Mouse (Mus musculus) right cerebral cortex, postnatal 4 days (tissue): ENCODE data around the gene Ddx56.
"Not testable (repeated sequence)": the region's sequence is repeated elsewhere in the genome, so short reads cannot be mapped to it uniquely, and the experiment has no call there.

ENCODE experiments used
- DNase-seq: peaks from one replicate; pipeline ENCODE4 v3.0.0-alpha.2; 2022

Ddx56 gene

DNA sequence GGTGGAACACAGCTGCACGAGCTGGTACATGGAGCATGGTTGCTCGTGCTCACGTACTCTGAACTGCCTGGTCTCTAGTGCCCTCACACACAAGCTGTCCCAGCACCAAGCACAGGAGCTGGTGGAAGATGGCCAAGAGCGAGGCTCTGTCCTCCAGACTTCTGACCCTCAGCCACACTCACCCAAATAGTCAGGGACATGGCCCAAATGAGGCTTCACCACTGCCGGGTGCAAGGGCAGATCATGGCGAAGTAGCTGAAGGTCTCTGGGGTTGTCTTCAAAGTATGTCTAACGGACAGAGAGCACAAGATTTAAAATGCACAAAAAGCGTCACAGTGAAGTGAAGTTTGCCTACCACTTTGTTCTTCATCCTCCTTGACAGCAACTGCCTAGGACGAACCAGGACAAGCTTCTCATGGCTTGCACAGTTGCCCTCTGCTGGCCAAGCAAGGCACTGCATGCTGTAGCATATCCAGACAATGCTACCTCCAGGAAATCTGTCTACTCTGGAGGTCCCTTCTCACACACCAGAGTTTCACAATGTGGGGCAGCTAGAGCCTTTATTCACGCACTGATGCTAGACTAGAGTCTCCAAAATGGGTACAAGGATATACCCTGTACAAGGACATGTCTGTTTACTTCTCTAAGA is 6.0 kb downstream of the Ddx56 start:
- DNase-seq = peak; percentile 85

DNA sequence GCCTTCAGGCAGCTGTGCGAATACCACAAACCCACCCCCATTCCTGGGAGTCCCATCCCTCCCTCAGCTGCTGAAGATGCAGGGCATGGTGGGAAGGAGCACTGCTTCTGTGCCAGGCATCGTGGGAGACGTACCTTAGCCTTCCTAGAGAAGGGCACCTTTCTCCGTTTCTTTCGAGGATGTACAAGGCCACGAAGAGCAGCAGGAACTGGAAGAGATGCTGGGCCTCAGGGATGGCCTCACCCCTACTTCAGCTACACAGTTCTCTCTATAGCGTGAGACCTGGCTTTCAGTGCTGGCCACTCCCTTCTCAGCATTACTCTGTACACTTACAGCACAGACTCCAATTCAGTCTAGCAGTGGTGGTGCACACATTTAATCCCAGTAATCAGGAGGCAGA is 8.2 kb downstream of the Ddx56 start:
- DNase-seq = no peak

DNA sequence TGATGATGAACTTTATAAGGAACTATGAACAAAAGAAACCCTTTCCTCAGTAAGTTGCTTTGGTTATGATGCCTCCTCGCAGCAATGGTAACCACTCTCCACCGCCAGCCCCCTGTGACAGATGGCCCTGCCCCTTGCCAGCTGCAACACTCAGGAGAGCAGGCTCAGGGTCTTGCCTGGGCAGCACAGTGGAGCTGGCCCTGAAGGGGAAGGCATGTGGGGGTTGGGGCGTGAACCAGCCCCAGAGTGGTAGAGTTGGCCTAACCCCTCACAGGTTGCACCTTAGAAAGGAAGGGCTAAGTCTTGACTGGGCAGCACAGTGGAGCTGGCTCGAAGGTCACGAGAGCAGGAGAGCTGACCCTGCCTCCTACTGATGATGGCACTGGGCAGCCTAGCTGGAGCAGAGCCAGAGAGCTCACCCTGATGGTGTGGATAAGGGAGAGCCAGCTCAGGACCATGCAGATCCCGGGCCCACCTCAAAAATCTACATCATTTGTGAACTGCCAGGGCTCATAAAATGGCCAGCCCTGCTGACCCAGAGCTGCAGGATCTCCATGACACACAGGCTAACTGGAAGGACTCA is 11.0 kb downstream of the Ddx56 start:
- DNase-seq = no peak

DNA sequence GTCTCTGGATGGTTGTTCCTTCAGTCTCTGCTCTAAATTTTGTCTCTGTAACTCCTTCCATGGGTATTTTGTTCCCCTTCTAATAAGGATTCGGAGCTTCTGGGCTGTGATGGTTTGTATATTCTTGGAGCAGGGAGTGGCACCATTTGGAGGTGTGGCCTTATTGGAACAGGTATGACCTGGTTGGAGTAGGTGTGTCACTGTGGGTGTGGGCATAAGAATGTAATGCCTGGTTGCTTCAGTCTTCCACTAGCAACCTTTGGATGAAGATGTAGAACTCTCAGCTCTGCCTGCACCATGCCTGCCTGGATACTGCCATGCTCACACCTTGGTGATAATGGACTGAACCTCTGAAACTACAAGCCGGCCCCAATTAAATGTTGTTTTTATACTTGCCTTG is 13.0 kb downstream of the Ddx56 start:
- DNase-seq = not testable (repeated sequence)

DNA sequence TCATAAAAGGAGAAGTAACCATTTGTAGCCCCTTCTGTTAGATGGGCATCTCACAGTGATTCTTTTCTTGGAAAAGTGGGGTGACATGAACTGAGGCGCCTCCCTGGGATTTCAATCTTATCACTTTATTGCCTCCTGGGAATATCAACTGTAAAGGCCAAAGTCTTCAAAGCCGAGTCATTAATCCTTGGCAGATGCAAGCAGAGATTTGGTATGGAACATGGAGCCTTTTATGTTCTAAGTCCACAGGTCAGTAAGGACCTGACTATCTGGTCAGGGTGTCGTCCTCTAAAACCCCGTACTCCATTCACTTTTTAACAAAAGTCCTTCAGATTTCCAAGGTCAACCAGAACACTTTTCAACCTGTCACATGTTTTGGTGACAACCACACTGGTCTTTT is 14.7 kb downstream of the Ddx56 start:
- no peak for DNase-seq

DNA sequence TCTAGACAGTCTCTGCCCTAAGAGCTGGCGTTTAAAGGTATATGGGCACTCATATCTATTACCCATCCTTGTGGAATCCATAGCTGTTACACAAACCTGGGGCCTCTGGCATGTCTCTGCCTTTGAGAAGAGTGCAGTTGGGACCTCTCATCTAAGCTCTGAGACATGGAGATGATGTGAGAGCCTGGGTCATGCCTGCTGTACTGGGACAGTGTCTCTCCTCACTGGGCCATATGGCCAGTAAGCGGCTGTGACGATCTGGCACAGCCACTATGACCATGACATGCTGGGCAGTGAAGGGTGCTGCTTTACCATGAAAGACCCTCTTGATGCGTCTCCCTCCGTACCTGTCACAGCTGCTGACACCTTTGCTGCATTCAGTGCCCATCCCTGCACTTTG is 15.3 kb downstream of the Ddx56 start:
- no peak for DNase-seq

DNA sequence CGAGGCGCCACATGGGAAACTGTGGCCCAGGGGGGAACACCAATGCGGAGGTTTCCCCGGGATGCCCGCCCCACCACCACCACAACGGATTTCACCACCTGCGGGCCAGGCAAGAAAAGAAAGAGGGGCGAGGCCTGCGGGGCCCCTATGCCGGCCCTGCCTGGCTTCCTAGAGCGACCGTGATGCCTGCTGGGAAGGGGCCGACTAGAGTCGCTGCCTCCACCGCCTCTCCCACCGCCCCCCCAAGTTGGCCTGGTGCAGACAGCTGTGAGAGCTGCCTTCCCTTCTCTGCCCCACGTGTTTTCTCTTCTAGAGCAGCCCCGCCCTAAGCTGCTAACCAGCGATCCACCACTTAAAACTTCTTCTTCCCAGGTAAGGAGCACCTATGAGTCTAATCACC is 22.9 kb downstream of the Ddx56 start:
- DNase-seq = no peak

DNA sequence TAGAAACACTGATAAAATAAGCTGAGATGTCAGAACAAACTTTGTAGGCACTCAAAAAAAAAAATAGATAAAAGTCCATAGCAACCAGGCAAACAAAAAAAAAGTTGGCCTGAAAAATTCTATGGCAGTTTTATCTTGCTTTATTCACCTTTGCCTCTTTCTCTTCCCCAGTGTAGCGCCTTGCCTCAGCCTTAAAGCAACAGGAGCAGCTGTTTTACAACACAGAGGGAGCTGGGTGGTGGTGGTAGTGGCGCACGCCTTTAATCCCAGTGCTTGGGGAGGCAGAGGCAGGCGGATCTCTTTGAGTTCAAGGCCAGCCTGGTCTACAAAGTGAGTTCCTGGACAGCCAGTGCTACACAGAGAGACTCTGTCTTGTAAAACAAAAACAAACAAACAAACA is 34.5 kb downstream of the Ddx56 start:
- no peak for DNase-seq

DNA sequence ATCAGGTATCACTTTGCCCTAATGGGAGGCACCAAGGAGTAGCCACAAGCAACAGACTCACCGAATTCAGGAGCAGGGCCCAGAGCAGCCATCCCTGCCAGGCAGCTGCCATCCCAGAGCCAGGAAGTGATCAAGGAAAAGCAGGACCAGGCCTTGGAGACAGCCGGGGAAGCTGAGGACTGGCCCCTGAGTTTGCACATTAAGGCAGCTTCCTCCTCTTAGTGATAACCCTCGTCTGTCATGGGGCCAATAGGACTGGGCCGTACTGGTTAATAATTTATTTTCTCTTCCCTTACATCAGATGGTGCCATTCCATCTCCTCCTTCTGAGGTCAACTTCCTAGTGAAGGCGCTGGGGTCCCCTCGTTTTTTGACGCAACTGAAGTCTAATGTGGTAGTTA is 37.6 kb downstream of the Ddx56 start, which contains the start of gene Npc1l1:
Gene Npc1l1, minus strand, starts transcription at position 132 of the 400 bp plus-strand sequence.
- no peak for DNase-seq

DNA sequence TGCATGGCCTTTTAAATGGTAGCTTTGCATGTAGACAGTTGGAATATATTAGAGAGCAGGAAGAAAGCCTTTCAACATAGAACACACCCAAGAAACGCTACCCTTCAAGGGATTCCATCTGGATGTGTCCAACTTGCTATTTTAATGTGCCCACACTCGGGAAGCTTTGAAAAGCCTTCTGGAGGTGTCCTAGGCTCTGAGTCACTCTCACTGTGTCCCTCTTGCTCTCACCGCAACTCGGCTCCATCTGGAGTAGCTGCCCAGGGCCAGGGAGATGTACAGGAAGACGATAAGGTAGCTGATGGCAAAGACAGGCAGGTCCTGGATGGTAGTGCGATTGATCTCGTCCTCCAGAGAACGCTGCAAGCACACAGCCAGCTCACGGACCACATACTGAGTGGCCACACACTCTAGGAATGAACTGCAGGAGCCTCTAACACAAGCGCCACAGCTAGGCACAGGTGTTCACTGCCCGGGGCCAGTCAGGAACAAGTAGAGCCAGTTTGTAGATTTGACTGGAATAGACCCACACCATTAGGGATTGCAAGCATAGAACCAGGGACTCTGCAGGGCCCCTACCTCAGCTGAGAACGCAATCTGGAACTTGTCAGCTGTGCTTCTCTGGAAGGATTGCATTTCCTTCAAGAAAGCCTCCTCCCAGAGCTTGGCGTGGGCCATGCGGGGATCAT is 42.9 kb downstream of the Ddx56 start:
- no peak for DNase-seq

DNA sequence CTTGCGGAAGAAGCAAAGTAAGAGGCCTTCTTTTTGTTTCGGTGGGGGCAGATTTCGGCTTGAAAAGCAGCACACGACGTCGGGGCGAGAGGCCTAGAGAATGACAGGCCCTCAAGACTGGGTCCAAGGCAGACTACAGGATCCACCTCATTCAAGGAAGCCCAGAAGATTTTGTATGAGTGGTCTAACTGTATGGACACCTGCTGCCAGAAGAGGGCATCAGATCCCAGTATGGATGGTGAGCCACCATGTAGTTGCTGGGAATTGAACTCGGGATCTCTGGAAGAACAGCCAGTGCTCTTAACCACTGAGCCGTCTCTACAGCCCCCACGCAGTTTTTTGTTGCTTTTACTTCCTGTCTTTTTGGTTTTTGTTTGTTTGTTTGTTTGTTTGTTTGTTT is 45.4 kb downstream of the Ddx56 start:
- no peak for DNase-seq

DNA sequence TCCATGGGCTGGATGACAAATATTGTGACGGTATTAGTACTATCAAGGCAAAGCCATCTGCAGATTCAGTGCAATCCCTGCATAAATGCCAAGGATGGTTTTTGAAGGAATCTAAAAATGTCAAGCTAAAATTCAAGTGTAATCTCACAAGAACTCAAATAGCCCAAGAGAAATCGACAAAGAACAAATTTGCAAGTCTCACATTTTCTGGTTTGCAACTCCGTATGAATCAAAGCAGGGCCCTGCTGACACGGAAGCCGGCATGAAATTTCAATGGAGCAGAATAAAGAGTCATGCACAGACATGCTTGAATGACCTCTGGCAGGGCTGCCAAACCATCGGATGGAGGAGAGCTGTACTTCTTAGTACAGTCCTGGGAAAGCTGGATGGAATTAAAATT is 47.6 kb downstream of the Ddx56 start:
- no peak for DNase-seq

DNA sequence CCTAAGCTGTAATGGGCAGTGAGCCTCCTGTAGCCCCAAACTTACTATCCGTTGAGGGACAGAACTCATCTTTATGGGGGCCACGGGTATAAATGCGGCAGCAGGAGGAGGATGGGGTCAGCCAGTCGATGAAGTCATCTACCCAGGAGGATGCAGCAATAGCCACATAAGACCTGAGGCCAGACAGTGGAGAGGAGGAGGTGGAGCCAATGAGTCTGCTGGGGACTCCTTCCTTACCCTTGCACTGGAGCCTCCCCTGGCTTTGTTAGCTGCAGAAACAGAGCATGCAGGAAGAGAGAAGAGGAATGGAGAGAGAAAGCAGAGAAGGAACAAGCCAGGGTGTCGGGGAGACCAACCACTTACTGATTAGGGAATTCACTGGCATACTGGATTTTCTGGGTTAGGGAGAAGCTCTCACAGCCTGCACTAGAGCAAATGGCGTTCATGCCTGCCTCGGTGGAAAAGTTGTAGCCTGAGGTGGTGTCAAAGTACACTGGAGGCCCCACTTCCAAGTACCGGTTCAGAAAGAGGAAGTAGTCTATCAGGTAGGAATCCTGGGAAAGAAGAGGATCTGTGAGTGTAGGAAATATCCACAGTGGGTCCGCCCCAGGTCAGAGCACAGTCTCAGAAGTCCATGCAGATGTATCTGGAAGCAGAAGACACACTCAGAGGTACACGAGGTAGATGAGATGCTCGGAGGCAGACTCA is 49.2 kb downstream of the Ddx56 start:
- no peak for DNase-seq

DNA sequence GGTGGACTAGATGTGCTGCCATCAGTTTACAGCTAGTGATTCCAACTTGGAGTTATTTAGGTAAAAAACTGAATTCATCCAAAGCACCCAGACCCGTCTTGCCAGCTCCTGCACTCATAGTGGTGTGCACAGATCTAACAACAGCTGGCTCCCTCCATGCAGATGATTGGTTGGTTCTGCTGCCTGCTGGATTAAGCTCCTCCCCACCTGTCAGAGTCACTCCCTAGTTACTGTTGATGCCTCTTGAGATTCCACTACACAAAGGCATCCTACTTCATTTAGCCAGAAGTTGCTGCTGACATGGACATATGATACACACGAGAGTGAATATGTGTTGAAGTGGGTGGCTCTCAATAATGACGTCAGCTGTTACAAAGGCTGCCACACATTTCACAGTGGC is 50.7 kb downstream of the Ddx56 start:
- no peak for DNase-seq
